Mouse (Mus musculus) kidney, adult 18-20 months (tissue): ENCODE measurements around the gene Lhfpl3.
"Not testable (repeated sequence)": the region's sequence is repeated elsewhere in the genome, so short reads cannot be mapped to it uniquely, and the experiment has no call there.

Experiments
- DNase-seq: peaks from one replicate; pipeline ENCODE4 v3.0.0; 2021

Lhfpl3 gene

DNA sequence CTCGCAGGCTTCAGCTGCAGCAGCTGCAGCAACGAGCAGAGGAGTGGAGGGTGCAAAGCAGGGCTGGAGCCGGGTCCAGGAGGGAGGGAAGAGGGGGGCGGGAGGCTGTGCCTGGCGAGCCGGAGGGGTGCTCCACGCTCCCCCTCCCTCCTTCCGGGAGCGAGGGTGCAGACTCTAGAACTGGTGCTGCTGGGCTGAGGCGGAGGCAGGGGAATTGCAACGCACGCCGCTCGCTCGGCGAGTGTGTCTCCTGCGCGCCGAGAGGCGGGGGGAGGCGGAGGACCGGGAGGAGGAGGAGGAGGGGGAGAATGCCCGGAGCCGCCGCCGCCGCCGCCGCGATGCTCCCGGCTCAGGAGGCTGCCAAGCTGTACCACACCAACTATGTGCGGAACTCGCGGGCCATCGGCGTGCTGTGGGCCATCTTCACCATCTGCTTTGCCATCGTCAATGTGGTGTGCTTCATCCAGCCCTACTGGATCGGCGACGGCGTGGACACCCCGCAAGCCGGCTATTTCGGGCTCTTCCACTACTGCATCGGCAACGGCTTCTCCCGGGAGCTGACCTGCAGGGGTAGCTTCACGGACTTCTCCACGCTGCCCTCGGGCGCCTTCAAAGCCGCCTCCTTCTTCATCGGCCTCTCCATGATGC, at the start of gene Lhfpl3:
TSS of gene Lhfpl3 (plus strand) at position 175 of the 648 bp plus-strand sequence.
- no peak for DNase-seq

DNA sequence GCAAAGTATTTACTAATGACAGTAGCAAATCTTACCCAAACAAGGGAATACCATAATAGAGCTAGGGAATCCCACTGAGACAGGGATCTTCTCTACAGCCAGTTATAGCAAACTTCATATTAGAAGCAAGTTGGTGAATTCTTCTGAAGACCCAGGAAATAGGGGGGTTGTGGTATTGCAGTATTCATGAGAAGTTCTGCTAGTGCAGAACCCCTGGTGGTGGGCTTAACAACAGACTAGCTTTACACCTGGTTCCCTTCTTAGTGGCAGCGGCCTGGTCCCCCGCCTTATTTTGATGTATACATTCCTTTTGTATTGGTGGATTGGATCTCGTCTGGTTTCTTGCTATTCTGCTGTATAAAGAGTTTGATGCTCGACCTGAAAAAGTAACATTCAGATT, 39.6 kb upstream of the Lhfpl3 start:
- DNase-seq: not testable (repeated sequence)

DNA sequence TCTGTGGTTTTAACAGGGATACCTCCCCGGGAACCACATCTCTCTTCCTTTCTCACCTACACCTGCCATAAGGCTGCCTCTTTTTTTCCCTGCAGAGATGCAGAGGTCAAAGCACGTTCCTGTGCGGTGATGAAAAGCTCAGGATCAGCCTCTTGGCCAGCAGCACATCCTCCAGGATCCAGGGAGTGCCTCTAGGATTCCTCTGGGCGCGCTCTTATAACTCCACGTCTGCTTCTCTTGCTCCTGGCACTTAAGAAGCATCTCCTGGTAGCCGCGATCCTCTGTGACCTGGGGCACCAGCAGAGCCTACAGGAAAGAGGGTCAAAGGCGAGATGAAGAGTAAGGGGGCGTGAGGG, 352 bp upstream of the Lhfpl3 start:
- no peak for DNase-seq

DNA sequence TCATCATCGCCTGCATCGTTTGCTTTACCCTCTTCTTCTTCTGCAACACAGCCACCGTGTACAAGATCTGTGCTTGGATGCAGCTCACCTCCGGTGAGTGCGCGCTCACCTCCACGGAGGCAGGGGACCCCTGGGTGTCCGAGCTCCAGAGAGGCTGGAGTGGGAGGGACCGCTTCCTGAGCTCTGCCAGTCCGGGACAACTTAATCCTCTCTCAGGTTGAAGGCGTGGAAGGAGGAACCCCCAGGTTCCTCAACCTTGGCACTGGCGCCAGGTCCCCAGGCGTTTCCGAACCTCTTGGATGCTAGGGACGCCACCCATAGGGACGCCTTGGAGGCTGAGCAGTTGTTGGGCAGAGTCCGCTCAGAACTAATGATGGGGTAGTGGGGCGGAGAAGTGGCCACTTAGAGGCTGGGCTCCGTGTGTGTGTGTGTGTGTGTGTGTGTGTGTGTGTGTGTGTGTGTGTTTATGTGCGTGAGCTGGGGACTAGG, 718 bp downstream of the Lhfpl3 start:
- DNase-seq: no peak

DNA sequence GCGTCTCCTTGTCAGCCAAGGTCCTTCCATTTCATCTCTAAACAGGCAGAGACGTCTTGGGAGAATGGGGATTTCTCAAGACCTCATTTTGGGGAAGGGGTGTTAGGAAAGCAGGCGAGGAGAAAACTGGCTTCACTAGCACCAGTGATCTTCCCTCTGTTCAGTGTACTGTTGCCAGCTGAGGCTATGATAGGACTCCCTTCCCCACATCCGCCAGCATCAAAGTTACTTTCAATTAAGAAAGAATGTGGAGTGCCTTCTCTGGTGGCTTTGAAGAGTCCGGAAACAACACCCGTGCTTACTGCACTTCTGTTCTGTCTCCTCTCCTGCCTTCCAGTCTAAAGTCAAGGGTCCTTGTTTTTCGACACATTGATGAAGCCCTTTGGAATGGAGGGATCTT, 1.4 kb downstream of the Lhfpl3 start:
- no peak for DNase-seq

DNA sequence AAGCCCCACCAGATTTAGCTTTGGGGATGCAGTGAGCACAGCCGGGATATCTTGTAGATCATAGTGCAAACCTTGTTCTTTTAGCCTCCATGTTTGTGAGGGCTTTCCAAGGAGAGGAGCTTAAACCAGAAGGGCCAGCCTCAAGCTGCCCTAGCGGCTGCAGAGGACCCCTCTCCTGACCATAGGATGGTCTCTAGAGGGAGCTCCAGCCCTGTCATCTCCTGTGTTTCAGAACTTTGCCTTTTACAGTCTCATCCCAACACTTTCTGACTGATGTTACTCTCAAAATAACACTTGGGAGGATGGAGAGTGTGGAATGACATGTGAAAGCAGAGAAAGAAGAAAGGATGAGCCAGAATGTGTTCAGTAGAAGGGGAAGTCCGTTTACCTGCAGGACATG, 11.4 kb downstream of the Lhfpl3 start:
- DNase-seq: no peak

DNA sequence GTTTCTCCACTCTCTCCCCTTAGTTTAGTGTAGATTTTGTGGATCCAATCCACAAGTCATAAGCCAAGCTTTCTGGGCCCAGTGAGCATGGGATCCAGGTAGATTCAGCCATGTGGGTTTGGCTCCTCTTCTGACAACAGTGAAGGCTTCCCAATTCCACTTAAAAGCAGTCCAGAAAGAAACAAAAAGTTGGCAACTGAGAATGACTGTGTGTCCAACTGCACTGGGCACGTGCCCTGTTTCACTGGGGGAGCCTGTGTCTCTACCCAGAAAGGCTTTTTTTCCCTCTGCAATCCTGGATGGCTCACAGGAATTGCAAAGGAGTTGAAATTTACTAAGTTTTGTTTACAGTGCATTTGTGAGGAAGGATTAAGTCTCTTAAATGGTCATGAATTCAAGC, 24.9 kb downstream of the Lhfpl3 start:
- DNase-seq: no peak

DNA sequence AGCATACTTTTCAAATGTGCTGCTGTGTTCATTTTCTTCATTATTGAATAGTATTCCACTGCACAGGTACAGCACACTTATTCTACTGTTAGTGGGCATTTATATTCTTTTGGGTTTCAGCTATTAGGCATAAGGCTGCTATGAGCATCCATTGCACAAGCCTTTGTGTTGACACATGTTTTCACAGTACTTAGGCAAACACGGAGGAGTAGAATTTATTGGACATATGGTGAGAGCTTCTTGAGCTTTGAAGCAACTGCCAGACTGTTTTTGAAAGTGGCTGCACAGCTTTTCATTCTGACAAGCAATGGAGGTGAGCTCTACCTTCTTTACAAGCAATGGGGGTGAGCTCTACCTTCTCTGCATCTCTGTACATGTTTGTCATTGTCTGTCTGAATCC, 49.5 kb downstream of the Lhfpl3 start:
- no peak for DNase-seq

DNA sequence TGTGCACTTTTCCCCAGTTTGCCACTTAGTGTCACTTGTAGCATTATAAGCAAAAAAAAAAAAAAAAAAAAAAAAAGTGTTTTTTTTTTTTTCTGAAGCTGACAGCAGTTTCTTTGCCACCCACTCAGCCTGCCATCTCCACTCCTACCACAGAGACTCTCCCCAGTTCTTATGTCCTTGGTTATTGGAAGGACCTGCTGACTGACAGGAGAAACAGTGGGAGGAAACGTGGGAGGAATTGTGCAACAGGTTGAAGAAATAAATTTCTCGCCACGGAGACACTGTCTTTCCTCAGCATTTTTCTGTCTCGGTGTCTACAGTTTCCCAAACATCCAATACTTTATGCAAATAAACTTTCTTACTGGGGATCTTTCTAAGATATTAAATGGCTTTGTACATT, 67.6 kb downstream of the Lhfpl3 start:
- DNase-seq: no peak

DNA sequence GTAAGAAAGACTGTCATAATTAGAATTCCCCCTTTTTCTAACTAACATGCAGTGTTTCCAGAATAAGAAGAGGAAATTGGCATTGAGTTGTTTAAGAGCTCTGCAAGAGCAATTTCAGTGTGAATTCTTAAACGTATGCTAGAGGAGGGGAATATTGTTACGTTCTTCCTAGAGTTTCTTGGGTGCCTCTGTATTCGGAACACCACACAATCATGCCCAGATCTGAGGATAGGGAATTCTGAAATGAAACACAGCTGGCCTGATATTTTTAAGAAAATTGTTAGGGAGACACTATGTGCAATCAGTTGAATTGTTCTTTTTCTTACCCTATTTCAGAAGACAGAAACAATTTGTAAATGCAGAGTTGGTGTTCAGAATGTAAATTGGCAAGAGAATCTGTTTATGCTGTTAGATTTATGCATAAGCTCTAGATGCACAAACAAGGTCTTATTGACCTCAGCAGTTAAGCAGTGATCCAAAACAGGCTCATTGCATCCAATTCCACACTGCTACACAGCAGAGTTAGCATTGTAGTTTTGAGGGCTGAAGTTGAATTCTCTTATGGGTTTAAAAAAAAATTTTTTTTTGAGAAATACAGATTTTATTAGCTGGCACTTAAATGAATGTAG, 84.1 kb downstream of the Lhfpl3 start:
- DNase-seq: no peak

DNA sequence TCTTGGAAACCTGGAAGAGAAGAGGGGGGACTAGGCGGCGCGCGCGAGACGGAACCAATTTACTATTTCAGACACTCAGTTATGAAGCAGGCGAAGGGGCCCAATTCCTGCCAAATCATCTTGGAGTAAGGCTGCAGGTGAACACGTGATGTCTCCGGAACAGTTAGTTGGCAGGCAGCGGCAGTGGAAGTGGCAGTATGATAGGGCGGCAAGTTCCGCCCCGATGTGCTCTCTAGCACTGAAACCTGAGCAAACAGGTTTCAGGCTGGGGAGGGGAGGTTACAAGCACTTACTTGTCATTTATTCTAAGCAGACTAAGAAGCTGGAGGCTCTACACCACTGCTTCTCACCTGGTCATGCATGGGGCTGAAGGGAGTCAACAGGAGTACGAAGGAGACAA, 105.7 kb downstream of the Lhfpl3 start:
- no peak for DNase-seq

DNA sequence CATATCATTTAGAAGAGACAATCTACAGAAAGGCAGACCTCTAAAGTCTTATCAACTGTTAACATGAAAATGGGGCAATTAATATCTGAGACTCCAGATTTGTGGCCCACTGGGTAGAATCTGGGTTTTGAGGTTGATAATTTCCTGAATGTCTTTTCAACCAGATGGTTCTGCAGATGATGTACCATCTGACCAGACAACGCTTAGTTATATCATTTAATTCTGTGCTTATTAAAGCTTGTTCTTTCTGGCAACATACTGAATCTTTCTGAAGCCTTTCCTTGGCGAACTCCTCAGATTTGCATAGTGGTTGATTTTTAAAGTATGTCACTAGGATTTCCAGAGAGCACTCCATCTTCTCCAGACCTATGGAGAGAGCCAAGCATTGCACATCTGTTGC, 107.6 kb downstream of the Lhfpl3 start:
- no peak for DNase-seq

DNA sequence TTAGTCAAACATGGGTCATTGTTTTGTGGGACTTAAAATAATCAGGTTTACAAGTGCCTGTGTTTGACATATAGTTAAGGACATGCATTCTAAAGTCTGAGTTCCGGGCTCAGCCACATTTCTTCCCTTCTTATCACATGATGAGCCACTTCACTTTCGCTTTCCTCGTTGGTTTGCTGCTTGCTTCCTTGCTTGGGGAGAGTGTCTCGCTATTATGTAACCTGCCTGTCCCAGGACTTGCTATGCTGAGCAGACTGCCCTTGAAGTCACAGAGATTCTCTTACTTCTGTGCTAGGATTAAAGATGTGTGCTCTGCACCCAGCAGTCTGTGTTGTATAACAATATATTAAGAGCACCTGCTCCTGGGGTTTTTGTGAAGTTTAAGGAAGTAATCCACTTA, 110.6 kb downstream of the Lhfpl3 start:
- DNase-seq: no peak

DNA sequence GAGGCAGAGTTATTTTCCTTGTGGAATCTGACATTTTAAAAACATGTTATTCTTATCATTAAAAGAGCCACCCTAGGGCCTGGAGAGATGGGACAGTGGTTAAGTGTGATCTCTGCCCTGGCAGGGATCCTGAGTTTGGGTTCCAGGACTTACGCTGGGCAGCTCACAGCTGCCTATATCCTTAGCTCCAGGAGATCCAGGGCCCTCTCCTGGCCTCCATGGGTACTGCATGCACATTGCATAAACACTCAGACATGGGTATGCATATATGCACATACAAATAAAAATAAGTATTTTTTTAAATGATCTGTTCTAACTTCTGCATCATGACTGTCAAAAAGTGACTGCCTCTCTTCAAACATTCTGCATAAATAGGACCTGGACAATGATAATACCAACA, 115.5 kb downstream of the Lhfpl3 start:
- DNase-seq: peak; percentile 22

DNA sequence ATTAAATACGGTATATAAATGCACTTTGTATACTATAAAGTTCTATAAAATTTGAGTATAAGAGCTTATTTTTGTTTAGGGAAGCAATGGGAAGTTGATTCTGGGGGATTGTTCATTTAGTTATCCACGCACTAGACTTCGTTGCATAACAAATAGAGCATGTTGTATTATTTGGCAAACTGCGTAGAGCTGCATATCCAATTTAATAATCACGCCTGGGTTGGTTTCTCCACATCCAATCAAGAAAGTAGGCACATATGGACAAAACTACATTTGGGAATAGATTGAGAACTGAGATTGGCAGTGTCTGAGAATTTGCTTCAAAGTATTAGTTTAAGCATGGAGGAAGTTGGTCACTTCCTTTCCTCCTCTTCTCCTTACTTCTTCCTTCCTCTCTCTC, 123.2 kb downstream of the Lhfpl3 start:
- DNase-seq: no peak

DNA sequence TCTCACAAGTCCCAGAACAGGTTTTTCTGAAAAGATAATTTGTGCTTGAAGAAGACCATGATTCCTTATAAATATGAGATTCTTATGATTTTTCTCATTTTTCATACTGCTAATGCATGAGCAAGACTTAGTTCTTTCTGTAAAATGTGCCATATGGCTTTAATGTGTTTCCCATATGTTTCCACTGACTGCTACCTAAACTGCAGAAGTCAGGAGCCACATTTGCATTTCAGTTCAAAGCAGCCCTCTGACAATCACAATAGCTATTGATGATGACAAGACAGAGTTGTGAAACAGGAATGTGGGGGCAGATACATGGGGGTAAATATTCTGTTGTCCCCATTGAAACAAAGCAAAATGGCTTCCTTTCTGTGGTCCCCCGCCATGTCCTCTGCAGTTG, 126.6 kb downstream of the Lhfpl3 start:
- DNase-seq: no peak

DNA sequence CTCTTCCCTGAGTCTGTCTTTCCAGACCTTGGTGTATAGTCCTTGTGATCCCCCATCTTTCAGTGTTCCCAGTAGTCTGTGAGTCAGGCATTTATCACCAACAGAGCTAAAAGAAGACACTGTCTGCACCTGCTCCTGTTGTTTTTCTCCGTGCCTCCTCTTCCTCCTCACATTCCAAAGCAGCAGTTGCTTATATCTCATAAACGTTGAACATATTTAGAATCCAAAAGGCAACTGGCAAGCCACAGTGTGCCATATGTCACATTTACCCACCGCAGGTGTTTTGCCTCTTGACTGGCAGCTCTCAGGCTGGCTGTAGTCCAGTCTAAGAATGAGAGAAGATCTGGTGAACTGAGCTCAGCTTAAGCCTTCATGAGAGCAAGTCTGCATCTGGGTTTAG, 142.5 kb downstream of the Lhfpl3 start:
- DNase-seq: no peak

DNA sequence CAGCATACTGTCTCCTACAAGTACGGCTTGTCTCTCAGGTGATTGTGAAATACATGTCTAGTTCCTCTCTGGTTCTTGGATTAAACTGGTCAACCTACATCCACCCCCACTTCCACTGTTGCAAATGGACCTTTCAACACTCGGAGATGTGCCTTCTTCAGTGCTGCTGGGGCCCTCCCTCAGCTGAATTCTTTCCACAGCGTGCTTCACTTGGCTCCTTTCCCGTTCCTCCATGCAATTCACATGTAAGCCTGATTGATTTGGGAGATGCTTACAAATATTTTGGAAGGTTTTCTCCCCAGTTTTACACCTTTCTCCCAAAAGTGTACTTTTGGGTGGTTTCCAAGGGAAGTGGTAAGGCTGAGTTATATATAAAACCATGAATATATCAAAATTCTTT, 143.6 kb downstream of the Lhfpl3 start:
- no peak for DNase-seq

DNA sequence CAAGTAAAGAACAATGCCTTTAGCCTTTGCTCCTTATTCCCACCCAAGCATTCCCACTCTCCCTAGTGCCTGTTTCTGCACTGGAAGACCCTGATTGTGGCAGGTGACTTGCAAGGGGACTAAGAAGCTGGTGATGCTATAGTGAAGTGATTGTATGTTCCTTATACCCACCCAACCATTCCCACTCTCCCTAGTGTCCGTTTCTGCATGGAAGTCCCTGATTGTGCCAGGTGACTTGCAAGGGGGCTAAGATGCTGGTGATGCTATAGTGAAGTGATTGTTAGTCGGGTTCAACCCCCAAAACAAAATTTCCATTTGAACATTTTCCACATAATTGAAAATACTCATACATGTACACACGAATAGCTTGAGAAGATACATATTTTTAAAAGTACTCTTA, 151.4 kb downstream of the Lhfpl3 start:
- DNase-seq: no peak

DNA sequence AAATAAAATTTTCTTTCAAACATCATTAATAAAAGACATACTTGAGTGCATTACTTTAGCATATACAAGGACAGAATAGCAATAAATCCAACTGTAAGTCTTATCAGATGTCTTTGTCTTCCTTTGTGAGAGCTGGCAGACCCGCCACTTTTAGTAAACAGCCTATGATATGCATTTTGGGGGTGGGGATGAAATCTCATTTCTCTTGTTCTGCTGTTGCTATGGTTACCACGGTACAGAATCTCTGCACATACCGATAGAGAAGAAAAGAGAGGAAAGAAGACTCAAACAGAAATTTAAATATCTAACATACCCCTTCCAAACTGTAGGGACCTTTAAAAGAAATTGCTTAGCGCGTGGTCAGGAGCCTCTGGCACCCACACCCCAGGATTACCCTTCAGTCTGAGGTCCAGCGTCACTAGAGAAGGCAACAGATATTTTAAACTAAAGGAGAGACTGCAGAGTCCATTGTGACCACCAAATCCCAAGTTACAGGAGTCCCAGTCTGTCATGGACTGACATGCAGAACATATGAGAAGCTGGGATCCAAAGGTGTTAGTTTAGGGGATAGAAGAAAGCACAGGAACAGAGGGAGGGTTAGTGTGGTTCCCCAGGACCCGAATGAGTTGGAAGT, 151.9 kb downstream of the Lhfpl3 start:
- no peak for DNase-seq

DNA sequence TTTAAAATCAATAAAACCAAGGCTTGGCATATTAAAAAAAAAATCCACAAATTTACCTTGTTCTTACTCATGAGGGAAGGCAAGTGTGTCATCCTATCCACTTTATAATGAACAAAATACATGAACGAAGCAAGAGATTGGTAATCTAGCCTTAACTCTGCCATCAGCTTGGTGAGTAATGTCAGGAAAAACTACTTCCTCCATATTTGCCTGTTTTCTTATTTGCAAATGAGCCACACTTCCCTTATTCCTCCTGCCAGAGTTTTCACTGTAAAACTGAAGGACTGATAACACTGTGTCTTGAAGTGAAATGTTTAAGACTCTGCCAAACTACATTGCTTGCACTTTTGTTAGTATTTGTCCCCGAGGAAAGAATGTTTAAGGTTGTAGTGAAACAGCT, 152.7 kb downstream of the Lhfpl3 start:
- no peak for DNase-seq

DNA sequence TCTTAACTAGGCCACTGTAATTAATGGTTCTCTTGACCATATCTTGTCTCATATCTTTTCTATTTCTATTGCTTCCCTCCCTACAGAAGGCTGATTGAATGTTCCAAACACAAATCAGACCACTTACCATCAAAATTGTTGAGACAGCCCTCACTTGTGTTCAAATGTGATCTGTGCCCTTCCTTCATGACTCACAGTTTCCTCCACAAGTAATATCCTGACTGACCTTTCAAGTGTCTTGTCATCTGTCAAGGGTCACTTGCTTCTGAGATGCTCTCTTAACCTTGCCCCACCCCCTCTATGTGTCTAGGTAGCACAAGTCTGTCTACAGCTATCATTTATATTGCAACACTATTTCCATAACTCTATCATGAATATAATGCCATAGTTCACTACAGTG, 154.1 kb downstream of the Lhfpl3 start:
- DNase-seq: no peak

DNA sequence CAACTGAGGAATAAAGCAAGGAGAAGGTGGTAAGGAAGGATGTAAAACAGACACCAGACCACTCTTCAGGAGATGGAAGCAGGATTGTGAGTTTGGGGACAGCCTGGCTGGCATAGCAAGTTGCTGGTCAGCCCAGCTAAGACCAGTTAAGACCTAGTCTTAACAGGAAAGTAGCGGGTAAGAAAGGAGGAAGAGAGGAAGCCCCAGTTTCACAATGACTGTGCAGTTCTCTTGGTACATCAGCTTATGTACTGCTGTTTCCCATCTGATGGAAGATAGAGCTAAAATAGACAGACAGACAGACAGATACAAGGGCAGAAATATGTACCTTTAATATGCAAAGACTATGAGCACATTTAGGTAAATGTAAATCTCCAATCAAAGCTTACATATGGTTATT, 171.3 kb downstream of the Lhfpl3 start:
- DNase-seq: no peak

DNA sequence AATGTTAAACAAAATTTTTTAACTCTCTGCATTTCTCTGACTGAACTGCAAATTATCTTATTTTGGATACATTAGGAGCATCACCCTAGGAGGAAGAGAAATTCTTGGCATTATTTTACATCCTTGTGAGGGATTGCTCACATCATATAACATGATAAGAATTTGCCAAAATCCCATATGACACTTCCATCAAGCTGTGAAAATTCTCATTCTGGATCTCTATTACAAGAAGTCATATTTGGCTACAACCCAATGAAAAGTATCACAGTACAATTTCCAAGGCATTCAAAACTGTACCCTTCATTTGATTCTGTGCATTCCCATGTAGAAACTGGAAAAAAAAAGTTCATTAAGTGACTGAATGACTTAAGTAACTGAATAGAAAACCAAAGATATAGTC, 180.3 kb downstream of the Lhfpl3 start:
- no peak for DNase-seq

DNA sequence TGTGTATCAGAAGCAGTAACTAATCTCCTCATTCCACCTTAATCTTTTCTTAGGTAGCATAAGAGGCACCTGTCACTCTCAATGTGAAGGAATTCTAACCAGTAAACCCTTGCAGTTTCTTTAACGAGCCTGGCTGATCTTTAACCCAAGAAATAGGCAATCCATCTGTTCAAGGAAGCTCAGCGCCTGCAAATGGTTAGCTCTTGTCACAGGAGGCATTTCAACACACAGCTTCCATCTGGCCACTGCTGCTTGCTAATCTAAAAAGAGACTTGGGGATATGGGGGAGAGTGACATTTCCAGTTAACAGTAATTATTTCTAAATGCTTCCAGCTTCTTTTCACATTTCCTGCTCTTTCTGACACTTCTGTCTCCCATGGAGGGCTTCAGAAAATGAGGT, 182.9 kb downstream of the Lhfpl3 start:
- DNase-seq: no peak
